Mouse (Mus musculus): Measurements from ENCODE around the gene Chst11. TPM values are rescaled to one million over a fixed set of nuclear protein-coding genes. Genes with fewer than 3 reads are reported as not detected.

The Chst11 gene
- total RNA-seq, 4 experiments from 2014 or later: 2.1 to 3.1 (median 2.7) TPM

- no peak for DNase-seq (ENCODE audit: low spot score)
These were observed 91.5 kb downstream of the Chst11 start for GRCm38 (mm10) chr10:83076816-83077215.

- no peak for DNase-seq (ENCODE audit: low spot score)
These were observed 93.4 kb downstream of the Chst11 start for GRCm38 (mm10) chr10:83078723-83079122.

GRCm38 (mm10) chr10:83079755-83080154, 94.5 kb downstream of the Chst11 start:
- no peak for DNase-seq (ENCODE audit: low spot score)

GRCm38 (mm10) chr10:83080275-83080741, 95.0 kb downstream of the Chst11 start:
- DNase-seq (ENCODE audit: low spot score): no peak

GRCm38 (mm10) chr10:83080930-83081329, 95.6 kb downstream of the Chst11 start:
- no peak for DNase-seq (ENCODE audit: low spot score)

GRCm38 (mm10) chr10:83083946-83084345, 98.6 kb downstream of the Chst11 start:
- no peak for DNase-seq (ENCODE audit: low spot score)

- DNase-seq (ENCODE audit: low spot score): no peak
These were observed 103.0 kb downstream of the Chst11 start for GRCm38 (mm10) chr10:83088318-83088717.

- no peak for DNase-seq (ENCODE audit: low spot score)
These were observed 103.5 kb downstream of the Chst11 start for GRCm38 (mm10) chr10:83088826-83089225.

- no peak for DNase-seq (ENCODE audit: low spot score)
These were observed 104.9 kb downstream of the Chst11 start for GRCm38 (mm10) chr10:83090185-83090584.

GRCm38 (mm10) chr10:83093705-83094104, 108.4 kb downstream of the Chst11 start:
- no peak for DNase-seq (ENCODE audit: low spot score)

- no peak for DNase-seq (ENCODE audit: low spot score)
These were observed 109.0 kb downstream of the Chst11 start for GRCm38 (mm10) chr10:83094248-83094647.

GRCm38 (mm10) chr10:83094821-83095725, 109.8 kb downstream of the Chst11 start:
- DNase-seq (ENCODE audit: low spot score): no peak

GRCm38 (mm10) chr10:83096257-83096656, 111.0 kb downstream of the Chst11 start:
- DNase-seq (ENCODE audit: low spot score): no peak

GRCm38 (mm10) chr10:83098940-83099339, 113.6 kb downstream of the Chst11 start:
- DNase-seq (ENCODE audit: low spot score): no peak

GRCm38 (mm10) chr10:83099669-83100068, 114.4 kb downstream of the Chst11 start:
- DNase-seq (ENCODE audit: low spot score): no peak

GRCm38 (mm10) chr10:83100890-83101289, 115.6 kb downstream of the Chst11 start:
- no peak for DNase-seq (ENCODE audit: low spot score)

- DNase-seq (ENCODE audit: low spot score): no peak
These were observed 116.3 kb downstream of the Chst11 start for GRCm38 (mm10) chr10:83101421-83102207.

- DNase-seq (ENCODE audit: low spot score): no peak
These were observed 117.4 kb downstream of the Chst11 start for GRCm38 (mm10) chr10:83102745-83103144.

- no peak for DNase-seq (ENCODE audit: low spot score)
These were observed 118.9 kb downstream of the Chst11 start for GRCm38 (mm10) chr10:83104221-83104620.

- no peak for DNase-seq (ENCODE audit: low spot score)
These were observed 121.0 kb downstream of the Chst11 start for GRCm38 (mm10) chr10:83106152-83106746.

- no peak for DNase-seq (ENCODE audit: low spot score)
These were observed 122.1 kb downstream of the Chst11 start for GRCm38 (mm10) chr10:83107385-83107784.

Data from heart, adult 8-10 months (tissue).